Mouse (Mus musculus) lung, adult 2 months (tissue): Measurements from ENCODE around the gene Tbl1xr1.

Experiments used
- CTCF ChIP-seq: fragments of 200-500 bp; IDR thresholded peaks from 2 replicates; pipeline ENCODE4 v1.5.1; 2011; ENCODE audit warnings: mild to moderate bottlenecking, low read length, control low read depth; ENCODE audit not compliant: insufficient read depth
- POLR2A ChIP-seq: fragments of 200-500 bp; IDR thresholded peaks from 2 replicates; pipeline ENCODE4 v1.6.1; 2011; ENCODE audit warnings: low read depth, mild to moderate bottlenecking, control low read depth, low read length, borderline replicate concordance; ENCODE audit errors: extremely low read depth

DNA sequence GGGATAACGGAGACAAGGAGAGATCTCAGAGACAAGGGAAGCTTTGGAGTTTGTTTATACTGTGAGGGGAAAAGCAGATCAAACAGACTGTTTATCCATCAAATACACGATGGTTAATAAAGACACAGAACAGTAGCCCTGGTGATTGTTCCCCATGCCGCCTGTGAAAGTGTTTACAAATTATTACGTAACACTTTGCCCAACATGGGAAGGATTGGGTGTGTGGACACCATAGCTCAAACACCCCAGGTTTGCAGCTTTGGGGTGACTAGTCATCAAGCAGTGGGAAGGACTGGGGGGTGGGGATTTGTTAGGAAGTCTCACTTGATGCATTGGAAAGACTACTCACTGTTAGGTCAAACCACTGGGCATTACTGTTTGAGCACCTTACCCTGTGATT lies 103.6 kb downstream of the Tbl1xr1 start:
- TF ChIP-seq POLR2A (no peak), CTCF (no peak)
